Mouse (Mus musculus): ENCODE data around the gene Galntl5. TPM values are rescaled to one million over a fixed set of nuclear protein-coding genes. Genes with fewer than 3 reads are reported as not detected.

The Galntl5 gene
- polyA plus RNA-seq (2015; fragmentation: Nextera tagmentation; extraction: Ambion mirVana), result not detected in 2 replicates

DNA sequence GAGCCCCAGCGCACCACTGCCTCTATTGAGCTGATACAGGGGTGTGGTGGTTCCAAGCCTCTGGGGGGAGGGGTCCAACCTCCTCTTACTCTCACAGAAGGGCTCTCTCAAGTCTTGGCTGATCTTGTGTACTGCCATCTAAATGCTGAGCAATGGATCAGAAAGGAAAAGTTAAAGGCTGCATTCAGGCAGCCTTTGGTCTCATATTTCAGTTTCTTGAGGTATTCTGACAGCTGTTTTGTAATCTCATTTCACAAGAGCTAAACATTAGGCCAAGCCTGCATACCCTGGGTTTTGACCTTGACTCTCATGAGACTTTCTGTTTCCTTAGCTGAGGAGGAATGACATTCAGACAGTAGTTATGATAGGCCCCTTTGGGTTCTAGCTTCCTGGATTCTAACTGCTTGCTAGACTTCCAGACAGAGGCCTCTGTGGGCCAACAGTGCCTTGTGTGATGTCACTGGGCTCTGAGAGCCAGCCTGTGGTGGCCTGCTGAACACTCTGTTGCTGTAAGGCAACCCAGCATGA is at the start of gene Galntl5:
TSS of gene Galntl5 (plus strand) at position 457 of the 528 bp plus-strand sequence.
- Histone ChIP-seq H3K27ac (replicated peaks) (no peak within 1 kb of the TSS), H3K4me3 (no peak within 1 kb of the TSS), H3K27me3 (no peaks in the 10 kb centered on the region), H3K4me2 (no peak within 1 kb of the TSS), H3K9ac (no peak within 1 kb of the TSS), H3K36me3 (no peaks in the 10 kb centered on the region), H3K4me1 (replicated peaks) (no peaks in the 10 kb centered on the region), H3K9me3 (no peaks in the 10 kb centered on the region)
- WGBS, result 82% methylated on average over 1 of the region's 1 CpGs
- ATAC-seq (ENCODE audit: low read depth), result no peak

DNA sequence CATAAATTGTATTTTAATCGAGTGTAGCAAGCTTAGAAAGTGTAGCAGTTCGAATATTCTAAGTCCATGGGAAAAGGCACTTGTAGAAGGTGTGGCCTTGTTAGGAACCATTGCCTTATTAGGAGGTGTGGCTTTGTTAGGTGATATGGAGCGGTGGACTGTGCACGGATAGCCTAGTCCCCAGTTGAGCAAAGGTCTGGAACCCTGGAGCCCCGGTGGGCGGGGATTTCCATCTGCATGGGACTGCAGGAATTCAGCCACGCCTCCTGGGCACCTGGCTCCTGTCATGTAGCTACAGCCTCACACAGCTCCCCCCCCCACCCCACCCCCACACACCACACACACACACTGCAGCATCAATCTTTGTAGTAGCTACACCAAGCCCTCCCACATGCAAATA is 34.6 kb upstream of the Galntl5 start:
- Histone ChIP-seq H3K9me3 (peaks cover 3% of the 10 kb centered on the region; the same call in 1 of the 2 replicates), H3K9ac (no peak overlapping the region), H3K4me2 (no peak overlapping the region), H3K4me1 (replicated peaks) (no peaks in the 10 kb centered on the region), H3K4me3 (no peak overlapping the region), H3K36me3 (no peaks in the 10 kb centered on the region), H3K27me3 (no peaks in the 10 kb centered on the region), H3K27ac (replicated peaks) (no peak overlapping the region)
- ATAC-seq (ENCODE audit: low read depth), result no peak
- WGBS, result 77% methylated on average over 7 of the region's 7 CpGs

DNA sequence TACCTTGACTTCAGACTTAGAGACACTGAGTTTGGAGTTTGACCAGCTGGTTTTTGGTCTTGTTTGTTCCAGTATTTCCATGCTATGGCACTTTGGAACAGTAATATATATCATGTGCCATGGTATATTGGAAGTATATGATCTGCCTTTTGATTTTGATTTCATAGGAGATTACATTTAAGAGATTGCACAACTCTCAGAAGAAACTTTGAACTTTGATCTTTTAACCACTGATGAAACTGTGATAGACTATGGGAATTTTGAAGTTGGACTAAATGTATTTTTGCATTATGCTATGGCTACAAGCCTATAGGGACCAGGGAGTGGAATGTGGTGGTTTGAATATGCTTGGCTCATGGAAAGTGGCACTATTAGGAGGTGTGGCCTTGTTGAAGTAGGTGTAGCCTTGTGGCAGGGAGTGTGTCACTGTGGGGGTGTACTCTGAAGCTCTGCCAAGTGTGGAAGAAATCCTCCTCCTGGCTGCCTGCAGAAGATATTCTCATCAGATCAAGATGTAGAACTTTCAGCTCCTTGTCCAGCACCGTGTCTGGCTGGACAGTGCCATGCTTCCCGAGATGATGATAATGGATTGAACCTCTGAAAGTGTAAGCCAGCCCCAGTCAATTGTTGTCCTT is 31.8 kb upstream of the Galntl5 start:
- no peak overlapping the region for H3K4me2 ChIP-seq
- H3K4me3 ChIP-seq, result no peak overlapping the region
- H3K4me1 ChIP-seq (replicated peaks), result peaks cover 5% of the 10 kb centered on the region
- H3K9ac ChIP-seq, result no peak overlapping the region
- peaks cover 3% of the 10 kb centered on the region; the same call in 1 of the 2 replicates for H3K9me3 ChIP-seq
- WGBS, result 84% methylated on average over 2 of the region's 2 CpGs
- no peaks in the 10 kb centered on the region for H3K36me3 ChIP-seq
- ATAC-seq (ENCODE audit: low read depth), result no peak
- H3K27ac ChIP-seq (replicated peaks), result no peak overlapping the region
- H3K27me3 ChIP-seq, result no peaks in the 10 kb centered on the region

DNA sequence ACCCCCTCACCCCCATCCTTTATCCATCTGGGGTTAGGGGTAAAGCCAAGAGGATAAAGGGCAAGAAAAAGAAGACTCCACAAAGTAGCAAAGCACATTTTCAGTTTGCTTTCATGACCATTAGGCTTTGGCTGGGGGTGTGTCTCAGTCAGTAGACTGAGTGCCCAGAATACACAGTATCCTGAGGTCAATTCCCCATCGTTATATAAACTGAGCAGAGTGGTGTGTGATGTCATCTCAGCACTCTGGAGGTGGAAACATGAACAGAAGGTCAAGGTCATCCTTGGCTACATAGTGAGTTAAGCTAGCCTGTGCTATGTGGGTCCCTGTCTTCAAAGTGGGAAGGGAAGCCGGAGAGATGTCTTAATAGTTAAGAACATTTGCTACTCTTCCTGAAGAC is 27.8 kb upstream of the Galntl5 start:
- Histone ChIP-seq H3K27me3 (no peaks in the 10 kb centered on the region), H3K4me1 (replicated peaks) (peaks cover 5% of the 10 kb centered on the region), H3K4me2 (no peak overlapping the region), H3K9me3 (no peaks in the 10 kb centered on the region), H3K9ac (no peak overlapping the region), H3K27ac (replicated peaks) (no peak overlapping the region), H3K36me3 (no peaks in the 10 kb centered on the region), H3K4me3 (no peak overlapping the region)
- WGBS, result 81% methylated on average over 2 of the region's 2 CpGs
- ATAC-seq (ENCODE audit: low read depth), result no peak

DNA sequence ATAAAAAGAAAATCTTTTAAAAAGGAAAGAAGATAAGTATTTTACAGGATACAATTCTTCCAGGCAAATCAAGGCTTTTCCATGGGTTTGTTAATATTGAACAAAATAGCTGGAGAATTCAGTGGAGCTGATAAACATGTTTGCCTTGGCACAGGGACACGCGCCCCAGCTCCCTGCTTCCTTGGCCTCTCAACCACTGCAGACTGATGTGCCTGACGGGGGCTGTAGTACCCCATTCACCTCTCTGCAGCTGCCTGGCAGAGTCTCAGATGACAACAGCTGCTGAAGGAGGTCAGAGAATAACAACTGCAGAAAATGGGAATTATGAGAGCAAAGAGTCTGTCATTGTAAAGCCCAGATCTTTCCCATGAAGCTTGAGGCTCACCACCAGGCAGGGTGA is 27.3 kb upstream of the Galntl5 start:
- Histone ChIP-seq H3K4me3 (no peak overlapping the region), H3K4me2 (no peak overlapping the region), H3K9ac (no peak overlapping the region), H3K4me1 (replicated peaks) (peaks cover 5% of the 10 kb centered on the region), H3K27ac (replicated peaks) (no peak overlapping the region), H3K36me3 (no peaks in the 10 kb centered on the region), H3K27me3 (no peaks in the 10 kb centered on the region), H3K9me3 (no peaks in the 10 kb centered on the region)
- 73% methylated on average over 3 of the region's 3 CpGs for WGBS
- no peak for ATAC-seq (ENCODE audit: low read depth)

DNA sequence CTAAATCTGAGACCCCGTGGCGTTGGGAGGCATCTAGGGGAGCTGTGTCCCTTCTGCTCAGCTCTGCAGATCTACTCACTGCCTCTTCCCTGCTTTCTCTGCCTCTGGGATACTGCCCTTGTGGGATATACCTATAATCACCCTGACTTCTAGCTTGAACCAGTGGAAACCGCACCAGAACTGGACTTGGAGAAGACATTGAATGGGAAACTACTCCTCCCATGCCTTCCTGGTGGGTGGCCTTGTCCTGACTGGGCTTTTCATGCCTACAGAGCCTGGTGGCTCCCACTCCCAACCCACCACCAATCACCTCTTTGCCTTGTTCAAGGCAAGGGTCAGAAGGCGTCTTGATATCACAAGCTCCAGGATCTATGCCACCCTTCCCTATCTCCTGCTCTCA is 26.4 kb upstream of the Galntl5 start:
- ATAC-seq (ENCODE audit: low read depth), result no peak
- no peak overlapping the region for H3K4me3 ChIP-seq
- no peaks in the 10 kb centered on the region for H3K36me3 ChIP-seq
- peaks cover 5% of the 10 kb centered on the region for H3K4me1 ChIP-seq (replicated peaks)
- H3K27ac ChIP-seq (replicated peaks), result no peak overlapping the region
- H3K4me2 ChIP-seq, result no peak overlapping the region
- no peaks in the 10 kb centered on the region for H3K9me3 ChIP-seq
- WGBS, result 91% methylated on average over 4 of the region's 4 CpGs
- no peak overlapping the region for H3K9ac ChIP-seq
- no peaks in the 10 kb centered on the region for H3K27me3 ChIP-seq

DNA sequence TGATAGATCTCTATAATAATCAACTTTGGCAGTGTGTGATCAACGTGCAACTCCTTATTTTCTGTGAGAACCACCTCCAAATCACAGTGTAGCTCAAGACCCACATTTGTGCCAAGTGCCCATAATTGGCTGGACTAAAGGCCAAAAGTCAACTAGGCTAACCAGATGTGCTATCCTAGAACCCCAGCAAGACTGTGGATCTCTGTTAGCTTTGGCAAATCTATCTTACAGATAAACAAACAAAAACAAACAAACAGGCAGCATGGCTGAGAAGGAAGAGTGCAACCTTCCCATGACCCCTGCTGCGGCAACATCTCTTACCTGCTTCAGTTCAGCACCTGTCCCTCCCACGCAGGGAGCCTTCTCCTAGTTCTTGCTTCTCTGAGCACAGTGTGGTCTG is 25.9 kb upstream of the Galntl5 start:
- H3K4me2 ChIP-seq, result no peak overlapping the region
- no peak overlapping the region for H3K27ac ChIP-seq (replicated peaks)
- 93% methylated on average over 3 of the region's 3 CpGs for WGBS
- peaks cover 7% of the 10 kb centered on the region for H3K4me1 ChIP-seq (replicated peaks)
- ATAC-seq (ENCODE audit: low read depth), result no peak
- no peaks in the 10 kb centered on the region for H3K36me3 ChIP-seq
- no peak overlapping the region for H3K4me3 ChIP-seq
- H3K27me3 ChIP-seq, result no peaks in the 10 kb centered on the region
- H3K9ac ChIP-seq, result no peak overlapping the region
- no peaks in the 10 kb centered on the region for H3K9me3 ChIP-seq

DNA sequence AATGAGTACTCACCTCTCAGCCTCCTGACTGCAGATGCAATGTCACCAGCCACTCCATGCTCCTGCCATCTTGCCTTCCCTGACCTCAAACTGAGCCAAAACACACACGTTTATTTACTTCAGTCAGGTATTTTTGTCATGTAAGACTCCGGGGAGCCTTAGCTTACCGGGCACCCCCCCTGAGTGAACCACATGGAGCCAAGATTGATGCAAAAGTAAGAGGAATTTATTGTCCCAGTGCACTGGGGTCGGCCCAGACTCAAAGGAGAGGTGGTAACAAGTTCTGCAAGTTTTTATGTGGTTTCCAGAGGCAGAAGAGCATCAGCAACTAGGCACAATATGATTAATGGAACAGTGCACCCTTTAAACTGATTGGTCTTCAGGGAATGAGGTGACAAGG is 24.1 kb upstream of the Galntl5 start:
- H3K27ac ChIP-seq (replicated peaks), result no peak overlapping the region
- H3K4me3 ChIP-seq, result no peak overlapping the region
- ATAC-seq (ENCODE audit: low read depth), result no peak
- WGBS, result 40% methylated on average over 4 of the region's 4 CpGs
- H3K36me3 ChIP-seq, result no peaks in the 10 kb centered on the region
- H3K9me3 ChIP-seq, result no peaks in the 10 kb centered on the region
- H3K9ac ChIP-seq, result no peak overlapping the region
- no peaks in the 10 kb centered on the region for H3K27me3 ChIP-seq
- H3K4me1 ChIP-seq (replicated peaks), result peaks cover 18% of the 10 kb centered on the region
- H3K4me2 ChIP-seq, result no peak overlapping the region

DNA sequence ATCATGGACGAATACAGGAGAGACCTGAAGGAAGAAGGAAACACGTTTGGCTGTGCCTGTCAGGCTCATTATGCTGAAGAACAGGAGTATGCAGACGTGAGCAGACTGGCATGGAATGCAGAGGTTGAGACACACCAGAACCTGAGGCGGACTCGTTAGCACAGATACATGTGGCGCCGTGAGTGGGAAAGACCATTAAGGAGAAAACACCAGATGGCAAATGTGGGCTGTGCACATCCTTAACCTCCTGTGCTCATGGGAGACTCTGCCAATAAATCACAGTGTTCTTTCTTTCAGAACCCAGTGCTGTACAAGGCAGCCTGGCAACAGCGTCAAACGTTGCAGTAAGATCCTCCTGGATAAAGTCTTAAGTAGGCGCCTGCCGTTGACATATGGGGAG is 20.7 kb upstream of the Galntl5 start:
- WGBS, result 44% methylated on average over 11 of the region's 11 CpGs
- H3K4me3 ChIP-seq, result no peak overlapping the region
- H3K9me3 ChIP-seq, result no peaks in the 10 kb centered on the region
- H3K4me1 ChIP-seq (replicated peaks), result peaks cover 13% of the 10 kb centered on the region
- H3K27me3 ChIP-seq, result no peaks in the 10 kb centered on the region
- no peaks in the 10 kb centered on the region for H3K36me3 ChIP-seq
- H3K27ac ChIP-seq (replicated peaks), result peak overlapping the region; percentile 20; the same call in 1 of the 2 replicates
- peak; percentile 78 for ATAC-seq (ENCODE audit: low read depth)
- no peak overlapping the region for H3K9ac ChIP-seq
- H3K4me2 ChIP-seq, result no peak overlapping the region

DNA sequence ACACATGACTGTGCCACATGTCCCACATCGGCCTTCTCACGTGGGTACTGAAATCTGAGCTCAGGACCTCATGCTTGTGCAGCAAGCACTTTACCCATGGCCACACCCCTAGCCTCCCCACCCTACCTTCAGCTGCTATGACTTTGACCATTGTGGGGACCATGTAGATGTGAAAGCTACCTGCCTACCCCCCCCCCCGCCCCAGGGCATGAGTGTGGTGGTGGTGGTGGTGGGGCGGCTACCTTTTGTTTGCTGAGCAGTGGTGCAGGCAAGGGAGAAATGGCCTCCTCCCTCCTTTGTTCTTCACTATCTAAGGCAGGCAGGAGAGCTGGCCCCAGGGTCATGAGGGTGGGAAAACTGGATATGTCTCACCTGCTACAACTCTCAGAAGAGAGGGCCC is 18.3 kb upstream of the Galntl5 start:
- H3K4me1 ChIP-seq (replicated peaks), result peaks cover 13% of the 10 kb centered on the region
- no peaks in the 10 kb centered on the region for H3K9me3 ChIP-seq
- no peak overlapping the region for H3K9ac ChIP-seq
- WGBS, result 87% methylated on average over 4 of the region's 4 CpGs
- no peak for ATAC-seq (ENCODE audit: low read depth)
- H3K36me3 ChIP-seq, result no peaks in the 10 kb centered on the region
- no peak overlapping the region for H3K4me3 ChIP-seq
- H3K4me2 ChIP-seq, result no peak overlapping the region
- H3K27me3 ChIP-seq, result no peaks in the 10 kb centered on the region
- H3K27ac ChIP-seq (replicated peaks), result no peak overlapping the region

DNA sequence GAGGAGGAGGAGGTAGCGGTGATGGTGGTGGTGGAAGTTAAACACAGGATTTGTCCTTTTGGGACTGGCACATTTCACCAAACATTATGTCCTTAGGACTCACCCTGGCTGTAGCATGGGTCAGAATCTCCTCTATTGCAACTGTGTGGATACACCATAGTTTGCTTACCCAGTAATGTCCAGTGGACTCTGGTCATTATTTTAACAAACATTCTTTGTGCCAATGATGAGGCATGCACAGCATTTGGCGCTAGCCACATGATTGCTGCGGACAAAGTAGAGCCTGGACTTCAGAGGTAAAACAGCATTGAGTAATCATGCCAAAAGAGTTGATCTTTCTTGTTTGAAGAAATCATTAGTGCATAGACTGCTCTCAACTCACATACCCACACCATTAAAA is 17.3 kb upstream of the Galntl5 start:
- 89% methylated on average over 3 of the region's 3 CpGs for WGBS
- ATAC-seq (ENCODE audit: low read depth), result no peak
- H3K27ac ChIP-seq (replicated peaks), result no peak overlapping the region
- no peak overlapping the region for H3K9ac ChIP-seq
- no peak overlapping the region for H3K4me3 ChIP-seq
- H3K9me3 ChIP-seq, result no peaks in the 10 kb centered on the region
- no peaks in the 10 kb centered on the region for H3K27me3 ChIP-seq
- no peak overlapping the region for H3K4me2 ChIP-seq
- H3K4me1 ChIP-seq (replicated peaks), result peaks cover 13% of the 10 kb centered on the region
- no peaks in the 10 kb centered on the region for H3K36me3 ChIP-seq

DNA sequence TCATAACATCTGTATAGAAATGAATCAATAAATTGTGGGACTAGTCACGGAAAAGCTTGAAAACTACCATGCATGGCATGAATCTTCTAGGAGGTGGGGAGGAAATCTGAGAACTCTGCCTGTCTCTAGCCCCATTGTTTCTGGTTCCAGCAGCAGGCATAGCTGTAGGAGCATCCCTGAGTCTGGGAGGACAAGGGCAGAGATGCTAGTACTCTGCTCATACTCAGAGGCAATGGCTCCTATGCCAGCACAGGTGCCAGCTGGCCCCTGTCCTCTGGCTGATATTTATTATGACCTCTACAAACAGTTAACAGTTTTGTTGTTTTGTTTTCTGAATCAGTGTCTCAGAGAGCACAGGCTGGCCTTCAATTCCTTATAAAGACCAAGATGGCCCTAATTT is 16.9 kb upstream of the Galntl5 start:
- Histone ChIP-seq H3K27me3 (no peaks in the 10 kb centered on the region), H3K4me2 (no peak overlapping the region), H3K27ac (replicated peaks) (no peak overlapping the region), H3K4me1 (replicated peaks) (peaks cover 13% of the 10 kb centered on the region), H3K9me3 (no peaks in the 10 kb centered on the region), H3K4me3 (no peak overlapping the region), H3K36me3 (no peaks in the 10 kb centered on the region), H3K9ac (no peak overlapping the region)
- WGBS, result 74% methylated on average over 1 of the region's 1 CpGs
- no peak for ATAC-seq (ENCODE audit: low read depth)

Data from neural tube, embryonic 13.5 days (tissue).